Mouse (Mus musculus) brain, adult 10 weeks (tissue): ENCODE data around the gene Hmx2. TPM values are rescaled to one million over a fixed set of nuclear protein-coding genes. Genes with fewer than 3 reads are reported as not detected.

Source experiments
- polyA plus RNA-seq: library from polyadenylated mRNA; stranded (reverse); fragments of 350-450 nt; fragmentation: Illumina TruSeq; extraction: RNeasy Lipid Tissue Mini Kit (QIAGEN cat#74804); gene quantifications from one replicate; pipeline ENCODE4 v1.2.3, GENCODE M21; 2015; ENCODE audit warnings: low read depth, low replicate concordance

Gene Hmx2
- not detected for polyA plus RNA-seq

GRCm38 (mm10) chr7:131548473-131548872, at the start of gene Hmx2:
Hmx2 (plus strand) TSS chr7:131548773.

GRCm38 (mm10) chr7:131542115-131542871, 6.3 kb upstream of the Hmx2 start, which contains the start of gene Hmx3:
Hmx3 (plus strand) TSS chr7:131542867.

GRCm38 (mm10) chr7:131559986-131560696, 11.6 kb downstream of the Hmx2 start, which contains the start of gene Bub3:
Bub3 (plus strand) TSS chr7:131560222.

Other genes starting within 250 kb of the Hmx2 start
- 0.71 TPM for gene Cuzd1, start 226.5 kb upstream of the Hmx2 start, polyA plus RNA-seq
- not detected for gene Fam24b, start 219.3 kb upstream of the Hmx2 start, polyA plus RNA-seq
- gene Fam24a, start 214.9 kb upstream of the Hmx2 start, polyA plus RNA-seq, result not detected
- gene 2310057M21Rik, start 186.0 kb upstream of the Hmx2 start, polyA plus RNA-seq, result 20.4 TPM
- gene Pstk, start 177.6 kb upstream of the Hmx2 start, polyA plus RNA-seq, result 72.4 TPM
- 19.6 TPM for gene Ikzf5, start 138.3 kb upstream of the Hmx2 start, polyA plus RNA-seq
- gene Acadsb, start 138.2 kb upstream of the Hmx2 start, polyA plus RNA-seq, result 89.5 TPM
- gene Hmx3, start 5.9 kb upstream of the Hmx2 start, polyA plus RNA-seq, result not detected
- 76.4 TPM for gene Bub3, start 11.4 kb downstream of the Hmx2 start, polyA plus RNA-seq